Mouse (Mus musculus): ENCODE measurements around the gene Lenep.

DNA sequence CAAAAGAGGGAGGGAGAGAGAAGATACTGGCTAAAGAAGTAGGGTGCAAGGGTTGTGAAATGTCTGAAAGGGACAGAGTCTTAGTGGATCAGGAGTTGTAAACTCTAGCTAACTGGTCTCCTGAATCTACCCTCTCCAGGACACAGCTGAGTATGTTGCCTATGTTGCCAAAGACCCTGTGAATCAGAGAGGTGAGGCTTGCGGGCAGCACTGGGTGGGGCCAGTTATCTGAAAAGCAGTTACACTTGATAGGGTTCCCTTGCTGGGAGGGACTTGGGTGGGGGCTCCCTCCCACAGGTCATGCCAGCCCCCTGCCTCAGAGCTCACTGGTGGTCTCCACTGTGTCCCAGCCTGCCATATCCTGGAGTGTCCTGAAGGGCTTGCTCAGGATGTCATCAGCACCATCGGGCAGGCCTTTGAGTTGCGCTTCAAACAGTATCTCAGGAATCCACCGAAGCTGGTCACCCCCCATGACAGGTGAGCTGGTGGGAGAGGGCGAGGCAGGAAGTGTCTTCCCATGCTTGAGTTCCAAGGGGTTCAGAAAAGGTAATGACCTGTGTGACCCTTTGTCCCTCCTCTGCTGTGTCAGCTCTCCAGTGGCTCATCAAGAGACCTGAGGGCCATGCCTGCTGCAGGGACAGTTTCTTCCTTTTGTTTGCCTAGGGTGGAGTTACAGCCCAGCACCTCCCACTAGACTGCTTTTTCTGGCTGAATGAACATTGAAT lies 22.0 kb upstream of the Lenep start:
- TF ChIP-seq POLR2A (IDR thresholded peaks at IDR 0.05; ENCODE audit: low read depth, low read length) (no peak), CTCF (conservative IDR thresholded peaks at IDR 0.05; ENCODE audit: insufficient read depth, insufficient read length, low read depth, low read length) (no peak)
